Mouse (Mus musculus): ENCODE results near the gene Cox6a2.

The Cox6a2 gene

GRCm38 (mm10) chr7:128236856-128237592 lies 30.8 kb upstream of the Cox6a2 start, which contains the start of gene Armc5:
Gene Armc5, plus strand, starts transcription at chr7:128237342.
- in situ Hi-C loops (cut with MboI; ENCODE audit: low pct_unique_long_range_greater_than_20kb in 1 of 2, low sequenced_read_pairs in 2 of 2, unreplicated experiment in 1 of 2), result no loop called here

- in situ Hi-C loops (cut with MboI; ENCODE audit: low pct_unique_long_range_greater_than_20kb in 1 of 2, low sequenced_read_pairs in 2 of 2, unreplicated experiment in 1 of 2), result no loop called here
Measured at GRCm38 (mm10) chr7:128236426-128236825, 30.2 kb upstream of the Cox6a2 start.

- in situ Hi-C loops (cut with MboI; ENCODE audit: low pct_unique_long_range_greater_than_20kb in 1 of 2, low sequenced_read_pairs in 2 of 2, unreplicated experiment in 1 of 2), result no loop called here
Measured at GRCm38 (mm10) chr7:128235481-128235880, 29.3 kb upstream of the Cox6a2 start.

GRCm38 (mm10) chr7:128234796-128235195 lies 28.6 kb upstream of the Cox6a2 start:
- in situ Hi-C loops (cut with MboI; ENCODE audit: low pct_unique_long_range_greater_than_20kb in 1 of 2, low sequenced_read_pairs in 2 of 2, unreplicated experiment in 1 of 2), result no loop called here

GRCm38 (mm10) chr7:128231741-128232140 lies 25.6 kb upstream of the Cox6a2 start:
- in situ Hi-C loops (cut with MboI; ENCODE audit: low pct_unique_long_range_greater_than_20kb in 1 of 2, low sequenced_read_pairs in 2 of 2, unreplicated experiment in 1 of 2), result no loop called here

- in situ Hi-C loops (cut with MboI; ENCODE audit: low pct_unique_long_range_greater_than_20kb in 1 of 2, low sequenced_read_pairs in 2 of 2, unreplicated experiment in 1 of 2), result no loop called here
Measured at GRCm38 (mm10) chr7:128220936-128221335, 14.7 kb upstream of the Cox6a2 start.

GRCm38 (mm10) chr7:128219952-128220351 lies 13.8 kb upstream of the Cox6a2 start:
- in situ Hi-C loops (cut with MboI; ENCODE audit: low pct_unique_long_range_greater_than_20kb in 1 of 2, low sequenced_read_pairs in 2 of 2, unreplicated experiment in 1 of 2), result no loop called here

GRCm38 (mm10) chr7:128209826-128210225 lies 3.6 kb upstream of the Cox6a2 start:
- in situ Hi-C loops (cut with MboI; ENCODE audit: low pct_unique_long_range_greater_than_20kb in 1 of 2, low sequenced_read_pairs in 2 of 2, unreplicated experiment in 1 of 2), result loop anchor here in 1 of 2 experiments (10.0 kb wide), 1 partner anchor 195 kb away; no protein-coding TSS in a partner anchor

GRCm38 (mm10) chr7:128208187-128208586 lies 2.0 kb upstream of the Cox6a2 start:
- in situ Hi-C loops (cut with MboI; ENCODE audit: low pct_unique_long_range_greater_than_20kb in 1 of 2, low sequenced_read_pairs in 2 of 2, unreplicated experiment in 1 of 2), result loop anchor here in 1 of 2 experiments (10.0 kb wide), 1 partner anchor 193 kb away; no protein-coding TSS in a partner anchor

- in situ Hi-C loops (cut with MboI; ENCODE audit: low pct_unique_long_range_greater_than_20kb in 1 of 2, low sequenced_read_pairs in 2 of 2, unreplicated experiment in 1 of 2), result loop anchor here in 1 of 2 experiments (10.0 kb wide), 1 partner anchor 191 kb away; no protein-coding TSS in a partner anchor
Measured at GRCm38 (mm10) chr7:128205695-128206094, 492 bp downstream of the Cox6a2 start.

- in situ Hi-C loops (cut with MboI; ENCODE audit: low pct_unique_long_range_greater_than_20kb in 1 of 2, low sequenced_read_pairs in 2 of 2, unreplicated experiment in 1 of 2), result loop anchor here (5.0 to 10.0 kb wide), 2 partner anchors 182 to 189 kb away; no protein-coding TSS in a partner anchor
Measured at GRCm38 (mm10) chr7:128204179-128204578, 2.0 kb downstream of the Cox6a2 start.

GRCm38 (mm10) chr7:128203071-128203470 lies 3.1 kb downstream of the Cox6a2 start:
- in situ Hi-C loops (cut with MboI; ENCODE audit: low pct_unique_long_range_greater_than_20kb in 1 of 2, low sequenced_read_pairs in 2 of 2, unreplicated experiment in 1 of 2), result loop anchor here (5.0 to 10.0 kb wide), 2 partner anchors 181 to 188 kb away; no protein-coding TSS in a partner anchor

GRCm38 (mm10) chr7:128201607-128202006 lies 4.6 kb downstream of the Cox6a2 start:
- in situ Hi-C loops (cut with MboI; ENCODE audit: low pct_unique_long_range_greater_than_20kb in 1 of 2, low sequenced_read_pairs in 2 of 2, unreplicated experiment in 1 of 2), result loop anchor here (5.0 to 10.0 kb wide), 2 partner anchors 179 to 187 kb away; no protein-coding TSS in a partner anchor

GRCm38 (mm10) chr7:128181691-128182090 lies 24.5 kb downstream of the Cox6a2 start:
- in situ Hi-C loops (cut with MboI; ENCODE audit: low pct_unique_long_range_greater_than_20kb in 1 of 2, low sequenced_read_pairs in 2 of 2, unreplicated experiment in 1 of 2), result no loop called here

- in situ Hi-C loops (cut with MboI; ENCODE audit: low pct_unique_long_range_greater_than_20kb in 1 of 2, low sequenced_read_pairs in 2 of 2, unreplicated experiment in 1 of 2), result no loop called here
Measured at GRCm38 (mm10) chr7:128180546-128180945, 25.6 kb downstream of the Cox6a2 start.

- in situ Hi-C loops (cut with MboI; ENCODE audit: low pct_unique_long_range_greater_than_20kb in 1 of 2, low sequenced_read_pairs in 2 of 2, unreplicated experiment in 1 of 2), result no loop called here
Measured at GRCm38 (mm10) chr7:128180126-128180525, 26.1 kb downstream of the Cox6a2 start.

- in situ Hi-C loops (cut with MboI; ENCODE audit: low pct_unique_long_range_greater_than_20kb in 1 of 2, low sequenced_read_pairs in 2 of 2, unreplicated experiment in 1 of 2), result no loop called here
Measured at GRCm38 (mm10) chr7:128178385-128178784, 27.8 kb downstream of the Cox6a2 start.

- in situ Hi-C loops (cut with MboI; ENCODE audit: low pct_unique_long_range_greater_than_20kb in 1 of 2, low sequenced_read_pairs in 2 of 2, unreplicated experiment in 1 of 2), result no loop called here
Measured at GRCm38 (mm10) chr7:128169996-128170395, 36.2 kb downstream of the Cox6a2 start.

GRCm38 (mm10) chr7:128166391-128166790 lies 39.8 kb downstream of the Cox6a2 start:
- in situ Hi-C loops (cut with MboI; ENCODE audit: low pct_unique_long_range_greater_than_20kb in 1 of 2, low sequenced_read_pairs in 2 of 2, unreplicated experiment in 1 of 2), result no loop called here

- in situ Hi-C loops (cut with MboI; ENCODE audit: low pct_unique_long_range_greater_than_20kb in 1 of 2, low sequenced_read_pairs in 2 of 2, unreplicated experiment in 1 of 2), result no loop called here
Measured at GRCm38 (mm10) chr7:128164001-128164400, 42.2 kb downstream of the Cox6a2 start.
